Mouse (Mus musculus) midbrain, embryonic 14.5 days (tissue): ENCODE results near the gene Med7. TPM values are rescaled to one million over a fixed set of nuclear protein-coding genes. Genes with fewer than 3 reads are reported as not detected.

ENCODE experiments used
- ATAC-seq: fragments of 200-750 bp; cut with Nextera tagmentation; 2 replicates; pipeline ENCODE4 v1.8.0; 2017; ENCODE audit warnings: moderate number of reproducible peaks, moderate library complexity; ENCODE audit not compliant: low FRiP score, low TSS enrichment
- DNase-seq: peaks from one replicate; pipeline ENCODE4 v3.0.0-alpha.2; 2015
- H3K27ac ChIP-seq: fragments of 300-500 bp; sonication (generic); replicated peaks from 2 replicates; pipeline ENCODE4 v1.5.1; 2014; ENCODE audit warnings: mild to moderate bottlenecking, low read depth, low read length, moderate library complexity
- H3K27me3 ChIP-seq: fragments of 300-500 bp; sonication (generic); 2 replicates; pipeline ENCODE4 v1.6.1; 2014; ENCODE audit warnings: low read length, control low read depth, mixed read lengths; ENCODE audit not compliant: control insufficient read depth, insufficient read depth
- H3K36me3 ChIP-seq: fragments of 300-500 bp; sonication (generic); 2 replicates; pipeline ENCODE4 v1.6.1; 2014; ENCODE audit warnings: low read length, control low read depth; ENCODE audit not compliant: control insufficient read depth, insufficient read depth
- H3K4me1 ChIP-seq: fragments of 300-500 bp; sonication (generic); 2 replicates; pipeline ENCODE4 v1.6.1; 2014; ENCODE audit warnings: mild to moderate bottlenecking, antibody characterized with exemption, low read length, control low read depth; ENCODE audit not compliant: control insufficient read depth, insufficient read depth
- H3K4me2 ChIP-seq: fragments of 300-500 bp; sonication (generic); 2 replicates; pipeline ENCODE4 v1.6.1; 2014; ENCODE audit warnings: mild to moderate bottlenecking, low read length, moderate library complexity
- H3K4me3 ChIP-seq: fragments of 300-500 bp; sonication (generic); replicated peaks from 2 replicates; pipeline ENCODE4 v1.5.1; 2014; ENCODE audit warnings: low read depth, low read length
- H3K9ac ChIP-seq: fragments of 300-500 bp; sonication (generic); replicated peaks from 2 replicates; pipeline ENCODE4 v1.6.1; 2014; ENCODE audit warnings: mild to moderate bottlenecking, low read length, moderate library complexity
- H3K9me3 ChIP-seq: fragments of 300-500 bp; sonication (generic); 2 replicates; pipeline ENCODE4 v1.6.1; 2016; ENCODE audit warnings: low read length, control low read depth, mixed read lengths; ENCODE audit not compliant: control insufficient read depth
- WGBS: fragments of 180-500 bp; shearing (Covaris S2); extraction: QIAGEN DNeasy Blood & Tissue Kit; methylation state at CpG from one replicate; pipeline ENCODE4 v1.1.7; 2014; 5-methylcytosine and 5-hydroxymethylcytosine counted together
- polyA plus RNA-seq: library from polyadenylated mRNA; unstranded; fragments of >200 nt; fragmentation: Nextera tagmentation; extraction: Ambion mirVana; gene quantifications from 2 replicates; pipeline ENCODE4 v1.2.1, GENCODE M21; 2014

Med7 gene
- 68.3 and 74.3 TPM in 2 replicates for polyA plus RNA-seq

GRCm38 (mm10) chr11:46436760-46437458 is at the start of gene Med7:
Gene Med7 (plus strand): TSS chr11:46436925.
- peaks cover 24% of the 10 kb centered on the region for H3K36me3 ChIP-seq
- no peaks in the 10 kb centered on the region for H3K27me3 ChIP-seq
- peak within 1 kb of the TSS; percentile 89 for H3K4me2 ChIP-seq
- peak within 1 kb of the TSS; percentile 78 for H3K9ac ChIP-seq
- H3K4me1 ChIP-seq: peaks cover 5% of the 10 kb centered on the region
- peak within 1 kb of the TSS; percentile 96 for H3K4me3 ChIP-seq
- under 1% methylated on average over 59 of the region's 59 CpGs for WGBS
- H3K9me3 ChIP-seq: no peaks in the 10 kb centered on the region
- DNase-seq: peak; percentile 98
- peak within 1 kb of the TSS; percentile 91 for H3K27ac ChIP-seq
- peak; percentile 99 for ATAC-seq

- Histone ChIP-seq H3K36me3 (no peaks in the 10 kb centered on the region), H3K9ac (no peak overlapping the region), H3K4me1 (no peaks in the 10 kb centered on the region), H3K4me3 (no peak overlapping the region), H3K27me3 (no peaks in the 10 kb centered on the region), H3K4me2 (no peak overlapping the region), H3K9me3 (no peaks in the 10 kb centered on the region), H3K27ac (no peak overlapping the region)
- 92% methylated on average over 8 of the region's 8 CpGs for WGBS
- no peak for DNase-seq
- no peak for ATAC-seq
Observed at GRCm38 (mm10) chr11:46387061-46387460, 49.7 kb upstream of the Med7 start.

- Histone ChIP-seq H3K4me3 (no peak overlapping the region), H3K27me3 (no peaks in the 10 kb centered on the region), H3K9ac (no peak overlapping the region), H3K9me3 (no peaks in the 10 kb centered on the region), H3K27ac (no peak overlapping the region), H3K4me2 (no peak overlapping the region), H3K36me3 (no peaks in the 10 kb centered on the region), H3K4me1 (no peaks in the 10 kb centered on the region)
- 73% methylated on average over 6 of the region's 6 CpGs for WGBS
- no peak for ATAC-seq
- DNase-seq: no peak
Observed at GRCm38 (mm10) chr11:46388438-46388837, 48.3 kb upstream of the Med7 start.

- ATAC-seq: no peak
- Histone ChIP-seq H3K4me2 (no peak within 1 kb of the TSS), H3K27ac (no peak within 1 kb of the TSS), H3K27me3 (no peaks in the 10 kb centered on the region), H3K4me3 (no peak within 1 kb of the TSS), H3K36me3 (no peaks in the 10 kb centered on the region), H3K9me3 (no peaks in the 10 kb centered on the region), H3K4me1 (no peaks in the 10 kb centered on the region), H3K9ac (no peak within 1 kb of the TSS)
- DNase-seq: no peak
- WGBS: 88% methylated on average over 13 of the region's 13 CpGs
Observed at GRCm38 (mm10) chr11:46389336-46390117, 47.2 kb upstream of the Med7 start, which contains the start of gene Itk. Gene Itk (minus strand): TSS chr11:46389515.

GRCm38 (mm10) chr11:46390621-46391020 is 46.1 kb upstream of the Med7 start:
- no peak overlapping the region for H3K4me3 ChIP-seq
- no peak overlapping the region for H3K9ac ChIP-seq
- ATAC-seq (no peak), DNase-seq (no peak)
- no peaks in the 10 kb centered on the region for H3K4me1 ChIP-seq
- no peaks in the 10 kb centered on the region for H3K27me3 ChIP-seq
- WGBS: 59% methylated on average over 3 of the region's 3 CpGs
- no peaks in the 10 kb centered on the region for H3K36me3 ChIP-seq
- H3K9me3 ChIP-seq: no peaks in the 10 kb centered on the region
- H3K27ac ChIP-seq: no peak overlapping the region
- no peak overlapping the region for H3K4me2 ChIP-seq

- Histone ChIP-seq H3K27me3 (no peaks in the 10 kb centered on the region), H3K36me3 (no peaks in the 10 kb centered on the region), H3K9me3 (no peaks in the 10 kb centered on the region), H3K27ac (no peak overlapping the region), H3K4me2 (no peak overlapping the region), H3K9ac (no peak overlapping the region), H3K4me3 (no peak overlapping the region), H3K4me1 (no peaks in the 10 kb centered on the region)
- DNase-seq (no peak), ATAC-seq (no peak)
- WGBS: 91% methylated on average over 7 of the region's 7 CpGs
Observed at GRCm38 (mm10) chr11:46392890-46393289, 43.8 kb upstream of the Med7 start.

GRCm38 (mm10) chr11:46393413-46393812 is 43.3 kb upstream of the Med7 start:
- 81% methylated on average over 4 of the region's 4 CpGs for WGBS
- H3K4me2 ChIP-seq: no peak overlapping the region
- DNase-seq (no peak), ATAC-seq (no peak)
- H3K36me3 ChIP-seq: no peaks in the 10 kb centered on the region
- no peak overlapping the region for H3K4me3 ChIP-seq
- no peaks in the 10 kb centered on the region for H3K27me3 ChIP-seq
- no peaks in the 10 kb centered on the region for H3K9me3 ChIP-seq
- H3K9ac ChIP-seq: no peak overlapping the region
- H3K4me1 ChIP-seq: no peaks in the 10 kb centered on the region
- H3K27ac ChIP-seq: no peak overlapping the region

GRCm38 (mm10) chr11:46395088-46395487 is 41.6 kb upstream of the Med7 start:
- ATAC-seq (no peak), DNase-seq (no peak)
- WGBS: 86% methylated on average over 2 of the region's 2 CpGs
- Histone ChIP-seq H3K27ac (no peak overlapping the region), H3K27me3 (no peaks in the 10 kb centered on the region), H3K4me1 (no peaks in the 10 kb centered on the region), H3K9me3 (no peaks in the 10 kb centered on the region), H3K4me2 (no peak overlapping the region), H3K36me3 (no peaks in the 10 kb centered on the region), H3K4me3 (no peak overlapping the region), H3K9ac (no peak overlapping the region)

- H3K27ac ChIP-seq: no peak overlapping the region
- DNase-seq: no peak
- ATAC-seq: no peak
- no peak overlapping the region for H3K4me3 ChIP-seq
- H3K4me1 ChIP-seq: no peaks in the 10 kb centered on the region
- H3K4me2 ChIP-seq: no peak overlapping the region
- no peak overlapping the region for H3K9ac ChIP-seq
- H3K36me3 ChIP-seq: no peaks in the 10 kb centered on the region
- 95% methylated on average over 2 of the region's 2 CpGs for WGBS
- H3K9me3 ChIP-seq: no peaks in the 10 kb centered on the region
- no peaks in the 10 kb centered on the region for H3K27me3 ChIP-seq
Observed at GRCm38 (mm10) chr11:46395698-46396097, 41.0 kb upstream of the Med7 start.
